Mouse (Mus musculus) adrenal gland, adult 8-10 months (tissue): ENCODE results near the gene Fan1. TPM values are rescaled to one million over a fixed set of nuclear protein-coding genes. Genes with fewer than 3 reads are reported as not detected.

Experiments used
- DNase-seq: peaks from one replicate; pipeline ENCODE4 v3.0.0; 2022
- total RNA-seq, 4 experiments: library from RNA; stranded (reverse); gene quantifications; 2 replicates each; pipeline ENCODE4 v1.2.4; 2022

Fan1 gene
- total RNA-seq, 4 experiments from 2014 or later = 8.2 to 15.9 (median 12.6) TPM

DNA sequence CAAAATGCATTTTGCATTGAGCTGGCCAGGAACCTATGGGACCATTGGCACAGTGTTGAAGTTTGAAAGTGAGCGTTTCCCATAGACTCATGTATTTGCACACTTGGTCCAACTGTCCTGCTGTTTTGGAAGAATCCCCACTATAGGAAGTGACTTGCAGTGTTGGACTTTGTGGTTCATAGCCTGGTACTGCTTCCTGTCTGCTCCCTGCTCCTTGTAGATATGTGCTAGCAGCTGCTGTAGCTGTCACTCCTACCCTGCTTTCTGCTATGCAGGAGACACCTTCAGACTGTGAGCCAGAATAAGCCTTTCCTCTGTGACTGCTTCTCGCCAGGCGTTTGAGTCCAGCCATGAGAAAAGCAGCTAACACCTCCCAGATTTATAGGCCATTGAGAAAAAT is 42.6 kb downstream of the Fan1 start:
- no peak for DNase-seq

GRCm38 (mm10) chr7:64327486-64327885 is 46.4 kb downstream of the Fan1 start:
- DNase-seq = no peak

- DNase-seq = peak; percentile 52
Measured at GRCm38 (mm10) chr7:64326892-64327291, 47.0 kb downstream of the Fan1 start.

DNA sequence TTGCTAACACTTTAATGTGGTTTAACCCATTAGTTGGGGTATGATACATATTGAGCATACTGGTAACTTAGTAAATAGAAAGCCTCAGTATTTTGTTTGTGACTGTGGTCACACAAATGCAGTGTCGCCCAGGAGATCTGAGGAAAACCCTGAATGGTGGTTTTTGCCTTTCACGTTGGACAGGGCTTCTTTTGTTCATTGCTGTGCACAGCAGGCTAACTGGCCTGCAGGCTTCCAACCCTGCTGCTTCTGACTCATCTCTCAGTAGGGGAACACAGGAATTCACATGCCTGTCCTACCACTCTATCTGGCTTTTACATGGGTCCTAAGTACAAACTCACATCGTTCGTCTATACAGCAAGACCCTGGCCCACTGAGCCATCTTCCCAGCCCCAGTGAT is 52.2 kb downstream of the Fan1 start:
- no peak for DNase-seq

DNA sequence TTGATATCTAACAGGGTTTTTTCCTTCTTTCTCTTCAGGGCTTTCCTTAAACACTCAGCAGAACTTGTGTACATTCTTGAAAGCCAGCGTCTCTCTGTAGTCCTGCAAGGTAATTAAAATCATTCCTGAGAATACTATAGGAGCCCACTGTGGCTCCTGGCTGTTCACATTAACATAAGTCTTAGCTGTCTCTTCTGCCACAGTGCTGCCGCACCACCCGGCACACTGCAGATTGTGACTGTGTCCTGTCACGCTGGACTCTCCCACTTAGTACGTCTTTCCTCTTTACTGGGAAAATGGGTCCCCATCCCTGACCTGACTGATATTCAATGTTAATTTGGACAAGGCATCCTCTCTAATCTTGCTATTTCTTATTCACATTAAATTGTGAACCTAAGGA is 52.8 kb downstream of the Fan1 start:
- DNase-seq = no peak

DNA sequence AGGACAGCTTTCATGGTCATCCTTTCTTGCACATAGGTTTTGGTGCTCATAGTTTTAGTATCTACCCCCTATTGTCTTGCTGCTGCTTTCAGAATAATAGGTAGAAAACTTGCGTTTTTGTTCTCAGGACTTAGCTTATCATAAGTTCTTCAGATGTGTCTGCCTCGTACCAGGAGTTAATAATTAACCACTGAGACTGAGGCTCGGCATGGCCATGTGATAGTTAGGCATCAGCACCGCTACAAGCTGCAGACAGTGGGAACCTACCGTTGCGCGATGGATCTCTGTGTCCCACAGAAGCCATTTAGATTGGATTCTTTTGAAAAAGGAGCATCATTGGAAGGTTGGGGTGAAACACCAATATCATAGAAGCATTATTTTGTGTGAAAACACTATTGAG is 61.1 kb downstream of the Fan1 start:
- DNase-seq = no peak

DNA sequence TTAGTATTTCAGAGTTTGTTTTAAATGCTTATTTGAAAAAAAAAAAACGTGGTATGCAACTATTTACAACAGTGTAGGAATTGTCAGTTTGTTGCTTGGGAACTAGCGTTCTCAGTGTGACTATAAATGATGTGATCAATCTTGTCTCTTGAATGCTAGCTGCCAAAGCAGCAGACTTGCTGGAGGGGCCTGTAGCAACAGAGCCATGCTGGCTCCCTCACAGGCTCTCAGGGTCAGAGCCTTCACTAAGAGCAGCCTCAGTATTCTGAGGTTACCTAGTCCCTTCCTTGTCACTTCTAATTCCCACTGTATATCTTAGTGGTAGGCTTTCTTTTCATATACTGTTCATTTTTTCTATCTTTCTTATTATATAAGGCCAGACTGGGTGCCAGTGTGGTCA is 63.1 kb downstream of the Fan1 start:
- no peak for DNase-seq

GRCm38 (mm10) chr7:64310241-64310640 is 63.7 kb downstream of the Fan1 start:
- DNase-seq = no peak

Other genes starting within 250 kb of the Fan1 start
- under 1 TPM in 1 of 4 experiments, not detected in 3; 0.12 TPM for gene Trpm1, start 220.3 kb downstream of the Fan1 start, total RNA-seq
- 10 to 100 TPM; 23.2 to 34.1 (median 27.3) TPM for gene Mtmr10, start 86.4 kb downstream of the Fan1 start, total RNA-seq
- gene Mphosph10, start 18.2 kb upstream of the Fan1 start, total RNA-seq = 10 to 100 TPM; 22.5 to 27.8 (median 25.1) TPM
- 10 to 100 TPM; 53.7 to 74.8 (median 58.0) TPM for gene Mcee, start 18.5 kb upstream of the Fan1 start, total RNA-seq
- gene Apba2, start 127.6 kb upstream of the Fan1 start, total RNA-seq = 1 to 10 TPM in 1 of 4 experiments, under 1 TPM in 3; 0.12 to 1.7 (median 0.74) TPM